Mouse (Mus musculus) T-cell, adult 2 months (primary cell): Measurements from ENCODE around the gene Tsnaxip1.
A peak's percentile ranks its signal among the peaks of the same experiment; 100 is the strongest.

ENCODE experiments used
- DNase-seq: peaks from one replicate; pipeline ENCODE4 v3.0.0; 2022; ENCODE audit warnings: low spot score

Gene Tsnaxip1

GRCm38 (mm10) chr8:105861951-105862350 lies 34.4 kb downstream of the Tsnaxip1 start:
- DNase-seq, result no peak

GRCm38 (mm10) chr8:105866364-105867029 lies 39.0 kb downstream of the Tsnaxip1 start:
- DNase-seq, result no peak

GRCm38 (mm10) chr8:105874301-105874700 lies 46.8 kb downstream of the Tsnaxip1 start:
- no peak for DNase-seq

- peak; percentile 84 for DNase-seq
These were observed 53.4 kb downstream of the Tsnaxip1 start, which contains the start of gene Edc4 for GRCm38 (mm10) chr8:105880754-105881520. TSS of gene Edc4 (plus strand) at chr8:105880881.

GRCm38 (mm10) chr8:105889756-105890465 lies 62.4 kb downstream of the Tsnaxip1 start:
- DNase-seq, result no peak

GRCm38 (mm10) chr8:105890870-105891269 lies 63.3 kb downstream of the Tsnaxip1 start:
- DNase-seq, result no peak

- peak; percentile 19 for DNase-seq
These were observed 64.9 kb downstream of the Tsnaxip1 start for GRCm38 (mm10) chr8:105892432-105892831.

- no peak for DNase-seq
These were observed 65.8 kb downstream of the Tsnaxip1 start, which contains the start of gene Nrn1l for GRCm38 (mm10) chr8:105893339-105893738. TSS of gene Nrn1l (plus strand) at chr8:105893567.
